Mouse (Mus musculus): ENCODE measurements around the gene Tmem163. TPM values are rescaled to one million over a fixed set of nuclear protein-coding genes. Genes with fewer than 3 reads are reported as not detected.
A peak's percentile ranks its signal among the peaks of the same experiment; 100 is the strongest.

The Tmem163 gene
- polyA plus RNA-seq, 1 experiment from 2014 or later, result 63.5 TPM

- no peak for ATAC-seq (replicated peaks)
- Histone ChIP-seq H3K27me3 (replicated peaks) (no peaks in the 10 kb centered on the region), H3K36me3 (replicated peaks) (no peaks in the 10 kb centered on the region), H3K4me2 (no peak overlapping the region), H3K9me3 (no peaks in the 10 kb centered on the region), H3K4me3 (no peak overlapping the region), H3K27ac (no peak overlapping the region), H3K4me1 (peaks cover 23% of the 10 kb centered on the region), H3K9ac (no peak overlapping the region)
- 69% methylated on average over 5 of the region's 5 CpGs for WGBS
Observed at GRCm38 (mm10) chr1:127577981-127578380, 101.4 kb downstream of the Tmem163 start.

- no peak overlapping the region for H3K9ac ChIP-seq
- H3K27ac ChIP-seq, result no peak overlapping the region
- no peak overlapping the region for H3K4me2 ChIP-seq
- H3K4me1 ChIP-seq, result peaks cover 23% of the 10 kb centered on the region
- no peaks in the 10 kb centered on the region for H3K36me3 ChIP-seq (replicated peaks)
- no peak overlapping the region for H3K4me3 ChIP-seq
- ATAC-seq (replicated peaks), result peak; percentile 60
- no peaks in the 10 kb centered on the region for H3K9me3 ChIP-seq
- H3K27me3 ChIP-seq (replicated peaks), result no peaks in the 10 kb centered on the region
- WGBS, result 46% methylated on average over 7 of the region's 7 CpGs
Observed at GRCm38 (mm10) chr1:127577083-127577482, 102.3 kb downstream of the Tmem163 start.

- no peaks in the 10 kb centered on the region for H3K9me3 ChIP-seq
- H3K27me3 ChIP-seq (replicated peaks), result no peaks in the 10 kb centered on the region
- H3K4me3 ChIP-seq, result no peak overlapping the region
- 17% methylated on average over 8 of the region's 8 CpGs for WGBS
- peak; percentile 25; the same call in 1 of the 2 replicates for ATAC-seq (replicated peaks)
- H3K4me1 ChIP-seq, result peaks cover 23% of the 10 kb centered on the region
- no peak overlapping the region for H3K27ac ChIP-seq
- no peaks in the 10 kb centered on the region for H3K36me3 ChIP-seq (replicated peaks)
- H3K9ac ChIP-seq, result no peak overlapping the region
- H3K4me2 ChIP-seq, result no peak overlapping the region
Observed at GRCm38 (mm10) chr1:127576563-127576962, 102.8 kb downstream of the Tmem163 start.

- Histone ChIP-seq H3K4me3 (no peak overlapping the region), H3K9me3 (no peaks in the 10 kb centered on the region), H3K9ac (no peak overlapping the region), H3K4me1 (peaks cover 23% of the 10 kb centered on the region), H3K36me3 (replicated peaks) (no peaks in the 10 kb centered on the region), H3K27ac (no peak overlapping the region), H3K27me3 (replicated peaks) (no peaks in the 10 kb centered on the region), H3K4me2 (no peak overlapping the region)
- peak; percentile 16 for ATAC-seq (replicated peaks)
- 26% methylated on average over 3 of the region's 3 CpGs for WGBS
Observed at GRCm38 (mm10) chr1:127576143-127576542, 103.2 kb downstream of the Tmem163 start.

- 12% methylated on average over 4 of the region's 4 CpGs for WGBS
- Histone ChIP-seq H3K9ac (no peak overlapping the region), H3K9me3 (no peaks in the 10 kb centered on the region), H3K4me3 (no peak overlapping the region), H3K27me3 (replicated peaks) (no peaks in the 10 kb centered on the region), H3K36me3 (replicated peaks) (no peaks in the 10 kb centered on the region), H3K4me1 (peaks cover 23% of the 10 kb centered on the region), H3K4me2 (no peak overlapping the region), H3K27ac (0 out of 2 replicates have a peak overlapping the region, but pooled peaks have one; percentile 40)
- peak; percentile 50 for ATAC-seq (replicated peaks)
Observed at GRCm38 (mm10) chr1:127575692-127576091, 103.7 kb downstream of the Tmem163 start.

- no peak overlapping the region for H3K4me3 ChIP-seq
- no peaks in the 10 kb centered on the region for H3K9me3 ChIP-seq
- H3K36me3 ChIP-seq (replicated peaks), result no peaks in the 10 kb centered on the region
- peaks cover 23% of the 10 kb centered on the region for H3K4me1 ChIP-seq
- ATAC-seq (replicated peaks), result no peak
- no peak overlapping the region for H3K4me2 ChIP-seq
- H3K9ac ChIP-seq, result no peak overlapping the region
- WGBS, result 71% methylated on average over 3 of the region's 3 CpGs
- H3K27ac ChIP-seq, result no peak overlapping the region
- H3K27me3 ChIP-seq (replicated peaks), result no peaks in the 10 kb centered on the region
Observed at GRCm38 (mm10) chr1:127573186-127573585, 106.2 kb downstream of the Tmem163 start.

- ATAC-seq (replicated peaks), result 0 out of 2 replicates have a peak, but pooled peaks have one; percentile 27
- Histone ChIP-seq H3K4me3 (no peak overlapping the region), H3K9me3 (no peaks in the 10 kb centered on the region), H3K9ac (no peak overlapping the region), H3K4me1 (0 out of 2 replicates have a peak, but pooled peaks cover 4% of the 10 kb centered on the region), H3K27ac (no peak overlapping the region), H3K36me3 (replicated peaks) (no peaks in the 10 kb centered on the region), H3K27me3 (replicated peaks) (no peaks in the 10 kb centered on the region), H3K4me2 (no peak overlapping the region)
- WGBS, result 77% methylated on average over 3 of the region's 3 CpGs
Observed at GRCm38 (mm10) chr1:127568641-127569040, 110.7 kb downstream of the Tmem163 start.

GRCm38 (mm10) chr1:127556486-127556845 lies 122.9 kb downstream of the Tmem163 start:
- Histone ChIP-seq H3K9ac (no peak overlapping the region), H3K27ac (peak overlapping the region; percentile 73)
- 21% methylated on average over 2 of the region's 2 CpGs for WGBS

GRCm38 (mm10) chr1:127555822-127556485 lies 123.4 kb downstream of the Tmem163 start:
- Histone ChIP-seq H3K9ac (no peak overlapping the region), H3K4me3 (no peak overlapping the region)
- ATAC-seq (replicated peaks), result peak; percentile 89

More at GRCm38 (mm10) chr1:127556486-127556845, 122.9 kb downstream of the Tmem163 start:
- H3K4me1 ChIP-seq, result peaks cover 9% of the 10 kb centered on the region; the same call in 1 of the 2 replicates
- no peak overlapping the region for H3K4me3 ChIP-seq
- no peaks in the 10 kb centered on the region for H3K36me3 ChIP-seq (replicated peaks)
- H3K27me3 ChIP-seq (replicated peaks), result no peaks in the 10 kb centered on the region
- H3K4me2 ChIP-seq, result no peak overlapping the region
- peak; percentile 71 for ATAC-seq (replicated peaks)
- H3K9me3 ChIP-seq, result no peaks in the 10 kb centered on the region

GRCm38 (mm10) chr1:127548078-127548477 lies 131.3 kb downstream of the Tmem163 start:
- no peaks in the 10 kb centered on the region for H3K9me3 ChIP-seq
- no peaks in the 10 kb centered on the region for H3K36me3 ChIP-seq (replicated peaks)
- 19% methylated on average over 4 of the region's 4 CpGs for whole genome bisulfite sequencing
- no peak overlapping the region for H3K4me2 ChIP-seq
- ATAC-seq (replicated peaks), result no peak; the same call in 1 of the 2 replicates
- H3K4me3 ChIP-seq, result no peak overlapping the region
- H3K27me3 ChIP-seq (replicated peaks), result no peaks in the 10 kb centered on the region
- no peak overlapping the region for H3K27ac ChIP-seq
- no peak overlapping the region for H3K9ac ChIP-seq
- no peaks in the 10 kb centered on the region for H3K4me1 ChIP-seq

More at GRCm38 (mm10) chr1:127555822-127556485, 123.4 kb downstream of the Tmem163 start:
- Histone ChIP-seq H3K27me3 (replicated peaks) (no peaks in the 10 kb centered on the region), H3K4me1 (peaks cover 9% of the 10 kb centered on the region; the same call in 1 of the 2 replicates), H3K36me3 (replicated peaks) (no peaks in the 10 kb centered on the region), H3K9me3 (no peaks in the 10 kb centered on the region), H3K4me2 (no peak overlapping the region), H3K27ac (peak overlapping the region; percentile 73)
- WGBS, result 35% methylated on average over 6 of the region's 6 CpGs

- H3K36me3 ChIP-seq (replicated peaks), result no peaks in the 10 kb centered on the region
- no peak overlapping the region for H3K9ac ChIP-seq
- H3K4me3 ChIP-seq, result no peak overlapping the region
- no peak overlapping the region for H3K27ac ChIP-seq
- H3K4me2 ChIP-seq, result no peak overlapping the region
- no peak for ATAC-seq (replicated peaks)
- no peaks in the 10 kb centered on the region for H3K9me3 ChIP-seq
- no peaks in the 10 kb centered on the region for H3K27me3 ChIP-seq (replicated peaks)
- H3K4me1 ChIP-seq, result peaks cover 4% of the 10 kb centered on the region; the same call in 1 of the 2 replicates
- WGBS, result 40% methylated on average over 1 of the region's 1 CpGs
Observed at GRCm38 (mm10) chr1:127542756-127543155, 136.6 kb downstream of the Tmem163 start.

GRCm38 (mm10) chr1:127541931-127542330 lies 137.4 kb downstream of the Tmem163 start:
- H3K4me3 ChIP-seq, result no peak overlapping the region
- peaks cover 12% of the 10 kb centered on the region for H3K4me1 ChIP-seq
- H3K36me3 ChIP-seq (replicated peaks), result no peaks in the 10 kb centered on the region
- H3K27me3 ChIP-seq (replicated peaks), result no peaks in the 10 kb centered on the region
- H3K9ac ChIP-seq, result no peak overlapping the region
- no peaks in the 10 kb centered on the region for H3K9me3 ChIP-seq
- no peak overlapping the region for H3K4me2 ChIP-seq
- H3K27ac ChIP-seq, result no peak overlapping the region
- ATAC-seq (replicated peaks), result no peak
- 89% methylated on average over 7 of the region's 7 CpGs for WGBS

GRCm38 (mm10) chr1:127541522-127541921 lies 137.8 kb downstream of the Tmem163 start:
- Histone ChIP-seq H3K36me3 (replicated peaks) (no peaks in the 10 kb centered on the region), H3K4me3 (no peak overlapping the region), H3K4me1 (peaks cover 16% of the 10 kb centered on the region), H3K4me2 (no peak overlapping the region), H3K9me3 (no peaks in the 10 kb centered on the region), H3K9ac (no peak overlapping the region), H3K27me3 (replicated peaks) (no peaks in the 10 kb centered on the region), H3K27ac (no peak overlapping the region)
- WGBS, result 80% methylated on average over 4 of the region's 4 CpGs
- ATAC-seq (replicated peaks), result no peak

Data from midbrain, embryonic 15.5 days (tissue).